Mouse (Mus musculus) heart, embryonic 10.5 days (tissue): Measurements from ENCODE around the gene Wee2. TPM values are rescaled to one million over a fixed set of nuclear protein-coding genes. Genes with fewer than 3 reads are reported as not detected.

Experiments
- DNase-seq: peaks from one replicate; pipeline ENCODE4 v3.0.0-alpha.2; 2017; ENCODE audit warnings: low spot score
- H3K27ac ChIP-seq: fragments of 300-500 bp; sonication (generic); 2 replicates; pipeline ENCODE4 v1.5.1; 2016; ENCODE audit warnings: mild to moderate bottlenecking
- H3K27me3 ChIP-seq: fragments of 300-500 bp; sonication (generic); 2 replicates; pipeline ENCODE4 v1.6.1; 2016; ENCODE audit warnings: mild to moderate bottlenecking; ENCODE audit not compliant: poor library complexity, insufficient read depth, severe bottlenecking
- H3K36me3 ChIP-seq: fragments of 300-500 bp; sonication (generic); 2 replicates; pipeline ENCODE4 v1.6.1; 2016; ENCODE audit warnings: mild to moderate bottlenecking, moderate library complexity
- H3K4me1 ChIP-seq: fragments of 300-500 bp; sonication (generic); 2 replicates; pipeline ENCODE4 v1.6.1; 2016; ENCODE audit warnings: mild to moderate bottlenecking
- H3K4me3 ChIP-seq: fragments of 300-500 bp; sonication (generic); 2 replicates; pipeline ENCODE4 v1.5.1; 2016; ENCODE audit warnings: mild to moderate bottlenecking, moderate library complexity
- H3K9me3 ChIP-seq: fragments of 300-500 bp; sonication (generic); 2 replicates; pipeline ENCODE4 v1.6.1; 2016; ENCODE audit warnings: mild to moderate bottlenecking, moderate library complexity
- WGBS: fragments of 180-500 bp; shearing (Covaris S2); methylation state at CpG from one replicate; pipeline ENCODE4 v1.1.7; 2016; 5-methylcytosine and 5-hydroxymethylcytosine counted together
- polyA plus RNA-seq: library from polyadenylated mRNA; unstranded; fragments of >200 nt; fragmentation: Nextera tagmentation; extraction: Ambion mirVana; gene quantifications from 2 replicates; pipeline ENCODE4 v1.2.1, GENCODE M21; 2016

Wee2 gene
- polyA plus RNA-seq, 1 experiment from 2014 or later, result 0.04 TPM

DNA sequence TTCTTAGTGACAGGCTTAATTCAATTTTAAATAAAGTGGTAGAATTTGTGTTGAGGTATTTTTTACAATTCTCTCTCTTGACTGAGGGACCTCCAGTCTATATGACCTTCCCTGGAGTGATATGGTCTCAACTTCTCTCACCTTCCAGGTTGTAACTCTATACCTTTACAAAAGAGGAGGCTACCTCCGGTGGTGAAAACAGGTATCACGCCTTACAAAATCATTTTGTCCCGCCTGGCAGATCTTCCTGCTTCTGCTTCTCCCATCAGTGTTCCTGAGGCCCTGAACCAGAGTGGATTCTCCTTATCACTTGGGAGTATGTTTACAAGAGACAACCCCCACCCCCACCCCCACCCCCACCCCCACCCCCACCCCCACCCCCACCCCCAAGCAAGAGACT is 2.9 kb downstream of the Wee2 start:
- DNase-seq, result no peak
- WGBS, result 33% methylated on average over 3 of the region's 3 CpGs
- peaks cover 23% of the 10 kb centered on the region for H3K27me3 ChIP-seq

DNA sequence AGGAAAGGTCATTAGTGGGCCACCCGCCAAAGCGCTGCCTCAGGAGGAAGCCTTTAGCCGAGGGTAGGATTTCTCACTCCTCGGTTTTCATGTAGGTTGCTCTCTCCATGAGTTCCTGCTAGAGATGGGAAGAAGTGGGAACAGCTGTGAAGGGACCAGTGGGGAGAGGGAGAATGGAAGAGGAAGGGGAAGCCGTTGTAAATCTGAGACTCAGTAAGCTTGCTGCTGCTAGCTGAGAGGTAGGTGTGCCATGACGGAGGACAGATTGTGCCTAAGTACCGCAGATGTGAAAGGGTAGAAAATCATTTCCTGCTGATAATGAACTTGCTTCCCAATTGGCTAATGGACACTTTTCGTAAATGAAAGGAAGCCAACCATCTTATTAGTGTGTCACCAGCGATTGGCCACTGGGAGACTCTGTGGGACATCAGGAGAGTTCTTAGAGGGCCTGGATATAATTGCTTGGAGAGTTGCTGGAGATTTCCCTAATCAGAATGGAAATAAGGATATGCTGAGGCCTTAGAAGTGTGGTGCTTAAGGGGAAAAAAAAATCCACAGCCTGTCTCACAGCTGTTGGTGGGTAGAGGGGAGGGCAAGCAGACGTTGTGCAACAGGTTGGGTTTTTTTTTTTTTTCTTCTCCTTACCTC is 4.5 kb downstream of the Wee2 start:
- no peaks in the 10 kb centered on the region for H3K9me3 ChIP-seq
- H3K27me3 ChIP-seq, result peaks cover 12% of the 10 kb centered on the region; the same call in 1 of the 2 replicates
- H3K4me3 ChIP-seq, result no peak overlapping the region
- WGBS, result 27% methylated on average over 10 of the region's 10 CpGs
- no peaks in the 10 kb centered on the region for H3K36me3 ChIP-seq
- no peaks in the 10 kb centered on the region for H3K4me1 ChIP-seq
- H3K27ac ChIP-seq, result no peak overlapping the region
- no peak for DNase-seq

More for the DNA sequence above, 2.9 kb downstream of the Wee2 start:
- no peaks in the 10 kb centered on the region for H3K9me3 ChIP-seq
- H3K27ac ChIP-seq, result no peak overlapping the region
- H3K4me3 ChIP-seq, result no peak overlapping the region
- H3K36me3 ChIP-seq, result no peaks in the 10 kb centered on the region
- H3K4me1 ChIP-seq, result no peaks in the 10 kb centered on the region

DNA sequence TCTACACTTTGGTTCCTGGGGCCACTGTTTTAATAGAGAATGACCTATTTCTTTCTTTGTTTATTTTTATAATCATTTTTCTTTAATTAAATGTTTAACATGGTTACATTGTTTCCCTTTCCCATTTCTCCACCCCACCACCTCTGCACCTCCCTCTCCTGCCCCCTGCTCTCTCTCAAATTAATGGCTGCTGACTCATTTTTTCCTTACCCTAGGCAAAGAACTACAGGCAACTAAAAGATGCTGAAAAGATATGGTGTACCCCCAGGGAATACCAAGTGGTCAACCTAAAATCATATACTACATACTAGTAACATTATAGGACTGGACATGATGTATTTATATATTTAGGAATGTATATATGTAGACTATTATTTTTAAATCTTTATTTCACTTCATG is 9.7 kb downstream of the Wee2 start:
- no peak for DNase-seq
- H3K9me3 ChIP-seq, result no peaks in the 10 kb centered on the region
- H3K27ac ChIP-seq, result no peak overlapping the region
- H3K36me3 ChIP-seq, result no peaks in the 10 kb centered on the region
- no peak overlapping the region for H3K4me3 ChIP-seq
- no peaks in the 10 kb centered on the region for H3K4me1 ChIP-seq
- H3K27me3 ChIP-seq, result no peaks in the 10 kb centered on the region

DNA sequence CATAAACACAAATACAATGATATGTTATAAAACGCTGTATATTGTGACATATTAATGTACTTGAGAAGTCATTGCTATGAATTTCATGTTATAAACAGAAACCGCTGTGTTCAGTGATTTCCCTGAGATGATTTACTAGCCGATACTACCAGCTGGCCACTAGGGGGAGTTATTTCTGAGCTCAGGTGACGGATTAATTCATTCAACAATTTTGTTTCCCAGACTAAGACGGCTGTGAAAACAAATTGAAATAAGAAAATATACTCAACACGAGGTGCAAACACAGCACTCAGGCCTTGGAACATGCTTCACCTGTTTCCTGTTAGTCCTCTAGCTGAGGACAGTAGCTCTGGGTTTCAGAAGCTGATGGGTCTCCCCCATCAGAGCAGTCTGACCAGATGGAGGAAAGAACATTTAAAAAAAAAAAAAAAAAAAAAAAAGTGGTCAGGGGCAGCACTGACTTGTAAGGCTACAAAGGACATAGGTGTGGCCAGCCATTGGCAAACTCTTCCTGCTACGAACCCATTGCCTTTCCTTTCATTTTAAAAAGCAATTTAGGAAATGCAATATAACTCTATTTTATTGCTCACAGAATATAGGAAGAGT is 15.7 kb downstream of the Wee2 start:
- no peaks in the 10 kb centered on the region for H3K36me3 ChIP-seq
- no peaks in the 10 kb centered on the region for H3K9me3 ChIP-seq
- H3K4me1 ChIP-seq, result no peaks in the 10 kb centered on the region
- DNase-seq, result no peak
- no peak overlapping the region for H3K27ac ChIP-seq
- H3K4me3 ChIP-seq, result no peak overlapping the region
- WGBS, result 27% methylated on average over 7 of the region's 7 CpGs
- H3K27me3 ChIP-seq, result no peaks in the 10 kb centered on the region; the same call in 1 of the 2 replicates

DNA sequence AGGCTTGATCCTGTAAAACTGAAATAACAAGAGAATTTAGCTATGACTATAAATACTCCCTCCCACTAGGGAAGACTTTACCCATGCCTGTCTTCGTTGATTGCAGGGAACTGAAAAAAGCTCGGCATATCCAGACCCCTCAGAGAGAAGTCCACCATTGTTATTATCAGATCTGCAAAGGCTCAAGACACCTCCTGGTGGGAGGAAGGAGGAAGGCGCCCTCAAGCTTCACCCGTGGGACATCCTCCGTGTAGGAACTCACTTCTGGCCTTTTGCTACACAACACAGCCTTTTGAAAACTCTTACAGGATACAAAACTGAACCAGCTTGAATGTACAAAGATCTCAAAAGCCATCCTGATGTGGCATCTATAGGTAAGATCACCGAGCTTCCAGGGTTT is 26.8 kb downstream of the Wee2 start:
- 46% methylated on average over 6 of the region's 6 CpGs for WGBS
- no peaks in the 10 kb centered on the region for H3K27me3 ChIP-seq
- H3K4me3 ChIP-seq, result no peak overlapping the region

DNA sequence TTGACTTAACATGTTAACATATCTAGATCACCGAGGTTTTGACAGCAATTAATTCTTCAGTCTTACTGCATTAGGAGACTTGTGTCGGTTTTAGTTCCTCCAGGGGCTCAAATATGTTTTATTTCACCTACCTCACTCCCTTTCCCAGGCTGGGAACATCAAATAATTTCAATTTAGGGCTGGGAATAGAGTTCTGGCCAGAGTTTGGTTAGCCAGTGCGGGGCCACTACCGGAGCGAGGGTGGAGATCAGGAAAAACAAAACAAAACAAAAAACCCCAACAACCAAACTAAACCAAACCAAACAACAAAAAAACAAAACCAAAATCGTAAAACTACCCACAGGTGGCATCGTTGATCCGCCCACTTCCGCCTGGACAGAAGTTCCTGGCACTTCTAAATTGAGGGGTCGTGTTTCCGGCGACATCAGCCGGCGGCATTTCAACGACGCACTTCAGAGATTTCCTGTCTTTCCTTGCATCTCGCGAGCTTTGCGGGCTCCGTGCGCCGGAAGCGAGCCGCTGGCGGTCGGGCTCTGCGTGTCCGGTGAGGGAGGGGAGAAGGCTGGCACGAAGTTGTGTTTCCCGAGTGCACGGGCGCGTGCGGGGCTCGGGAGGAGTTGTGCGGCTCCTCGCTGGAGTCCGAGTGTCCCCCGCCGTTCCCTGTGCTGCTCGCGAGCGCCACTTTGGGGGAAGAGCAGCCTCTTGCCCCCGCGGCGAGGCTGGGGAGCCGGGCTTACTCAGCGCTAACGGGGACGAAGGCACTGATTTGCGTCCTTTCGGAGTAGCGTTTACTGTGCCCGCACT is 32.2 kb downstream of the Wee2 start, which contains the start of gene Ssbp1:
TSS of gene Ssbp1 (plus strand) at position 437 of the 804 bp plus-strand sequence.
- WGBS, result 1% methylated on average over 54 of the region's 54 CpGs
- H3K9me3 ChIP-seq, result no peaks in the 10 kb centered on the region
- peaks cover 10% of the 10 kb centered on the region for H3K4me1 ChIP-seq
- peak; percentile 97 for DNase-seq
- peak within 1 kb of the TSS; percentile 98 for H3K27ac ChIP-seq
- H3K4me3 ChIP-seq, result peak within 1 kb of the TSS; percentile 87
- no peaks in the 10 kb centered on the region for H3K27me3 ChIP-seq
- H3K36me3 ChIP-seq, result peaks cover 31% of the 10 kb centered on the region

More for the DNA sequence above, 26.8 kb downstream of the Wee2 start:
- no peak for DNase-seq
- Histone ChIP-seq H3K36me3 (no peaks in the 10 kb centered on the region), H3K27ac (no peak overlapping the region), H3K4me1 (no peaks in the 10 kb centered on the region), H3K9me3 (no peaks in the 10 kb centered on the region)

GRCm38 (mm10) chr6:40471720-40472010 is 32.8 kb downstream of the Wee2 start:
- WGBS, result under 1% methylated on average over 7 of the region's 7 CpGs
- Histone ChIP-seq H3K27ac (peak overlapping the region; percentile 98), H3K4me3 (peak overlapping the region; percentile 87), H3K36me3 (peaks cover 35% of the 10 kb centered on the region), H3K9me3 (no peaks in the 10 kb centered on the region), H3K27me3 (no peaks in the 10 kb centered on the region), H3K4me1 (peaks cover 10% of the 10 kb centered on the region)
- DNase-seq, result no peak

- H3K9me3 ChIP-seq, result no peaks in the 10 kb centered on the region
- WGBS, result 88% methylated on average over 4 of the region's 4 CpGs
- no peaks in the 10 kb centered on the region for H3K27me3 ChIP-seq
- H3K4me1 ChIP-seq, result peaks cover 10% of the 10 kb centered on the region
- H3K36me3 ChIP-seq, result peaks cover 65% of the 10 kb centered on the region
- no peak for DNase-seq
- H3K4me3 ChIP-seq, result no peak overlapping the region
- H3K27ac ChIP-seq, result no peak overlapping the region
These were observed 37.2 kb downstream of the Wee2 start for GRCm38 (mm10) chr6:40476132-40476531.

DNA sequence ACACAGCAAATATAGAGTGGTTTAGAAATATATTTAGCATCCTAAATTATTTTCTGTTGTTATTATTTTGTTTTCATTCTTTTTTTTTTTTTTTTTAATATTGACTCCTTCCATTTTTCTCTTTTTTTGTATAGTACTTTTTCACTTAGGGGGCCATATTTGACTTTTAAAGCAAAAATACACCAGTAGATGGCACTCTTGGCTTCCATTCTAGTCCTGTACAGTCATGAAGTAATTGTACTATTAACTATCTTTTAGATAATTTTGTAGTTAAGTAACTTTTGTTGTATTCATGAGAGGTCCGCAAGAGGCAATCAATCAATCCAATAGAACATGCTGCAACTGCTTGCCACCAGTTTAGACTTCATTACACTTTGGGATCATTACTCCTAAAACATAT is 40.8 kb downstream of the Wee2 start:
- no peak overlapping the region for H3K27ac ChIP-seq
- no peak overlapping the region for H3K4me3 ChIP-seq
- WGBS, result 80% methylated on average over 1 of the region's 1 CpGs
- no peaks in the 10 kb centered on the region for H3K4me1 ChIP-seq
- no peaks in the 10 kb centered on the region for H3K27me3 ChIP-seq
- H3K9me3 ChIP-seq, result no peaks in the 10 kb centered on the region
- DNase-seq, result no peak
- peaks cover 82% of the 10 kb centered on the region for H3K36me3 ChIP-seq

DNA sequence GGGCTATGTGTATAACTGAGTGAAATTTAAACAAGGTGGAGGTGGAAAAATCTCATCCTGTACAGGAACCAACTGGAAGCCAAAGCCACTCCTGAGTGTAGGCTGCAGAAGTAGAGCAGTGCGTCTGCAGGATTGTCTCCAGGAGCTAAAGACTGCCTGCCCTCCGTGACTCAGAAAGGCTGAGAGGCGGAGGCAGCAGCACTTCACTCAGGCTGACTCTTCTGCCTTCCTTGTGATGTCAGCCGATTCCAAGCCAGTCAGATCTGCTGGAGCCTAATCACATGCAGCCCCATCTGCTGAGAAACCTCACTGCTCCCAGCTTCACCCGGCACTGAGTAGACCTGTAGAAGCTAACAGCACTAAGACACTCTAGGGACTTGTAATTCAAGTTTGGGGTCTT is 43.4 kb downstream of the Wee2 start:
- Histone ChIP-seq H3K4me3 (no peak overlapping the region), H3K27ac (no peak overlapping the region), H3K9me3 (no peaks in the 10 kb centered on the region), H3K27me3 (no peaks in the 10 kb centered on the region), H3K4me1 (no peaks in the 10 kb centered on the region), H3K36me3 (peaks cover 66% of the 10 kb centered on the region)
- WGBS, result 92% methylated on average over 5 of the region's 5 CpGs
- no peak for DNase-seq

GRCm38 (mm10) chr6:40490933-40491332 is 52.0 kb downstream of the Wee2 start, which contains the start of gene Tas2r137:
Tas2r137 (plus strand) TSS chr6:40491233.
- no peaks in the 10 kb centered on the region for H3K36me3 ChIP-seq
- H3K27me3 ChIP-seq, result no peaks in the 10 kb centered on the region
- no peaks in the 10 kb centered on the region for H3K9me3 ChIP-seq
- no peak within 1 kb of the TSS for H3K4me3 ChIP-seq
- H3K27ac ChIP-seq, result no peak within 1 kb of the TSS
- no peaks in the 10 kb centered on the region for H3K4me1 ChIP-seq
- DNase-seq, result no peak

DNA sequence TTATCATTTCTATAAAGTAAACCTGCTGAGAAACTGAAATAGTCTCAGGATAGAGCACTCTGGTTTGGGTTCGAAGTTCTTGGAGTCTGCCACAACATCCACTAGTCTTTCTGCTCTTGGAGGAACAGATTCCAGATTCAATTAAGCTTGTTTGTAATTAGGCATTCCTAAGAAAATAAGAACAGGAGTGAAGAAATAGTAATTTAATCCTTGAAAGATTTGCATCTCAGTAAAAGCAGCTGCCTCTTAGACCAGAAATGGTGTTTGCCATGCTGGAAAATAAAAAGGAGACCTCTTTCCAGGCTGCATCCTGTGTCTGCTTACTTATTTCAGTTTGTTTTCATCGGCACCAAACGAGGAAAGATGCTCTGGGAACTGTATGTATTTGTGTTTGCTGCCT is 54.3 kb downstream of the Wee2 start, which contains the start of gene Tas2r108:
TSS of gene Tas2r108 (plus strand) at position 301 of the 400 bp plus-strand sequence.
- Histone ChIP-seq H3K9me3 (no peaks in the 10 kb centered on the region), H3K36me3 (no peaks in the 10 kb centered on the region), H3K27ac (no peak within 1 kb of the TSS), H3K4me1 (no peaks in the 10 kb centered on the region), H3K4me3 (no peak within 1 kb of the TSS), H3K27me3 (no peaks in the 10 kb centered on the region)
- 84% methylated on average over 3 of the region's 3 CpGs for WGBS
- DNase-seq, result no peak
